Mouse (Mus musculus) splenic B cell, adult 2 months (primary cell): Measurements from ENCODE around the gene Nfia.

ENCODE experiments used
- DNase-seq: peaks from one replicate; pipeline ENCODE4 v3.0.0-alpha.2; 2011; ENCODE audit warnings: low read depth, low spot score
- H3K27me3 ChIP-seq: 2 replicates; pipeline ENCODE4 v1.6.1; 2012; ENCODE audit warnings: mild to moderate bottlenecking, low read length, moderate library complexity, mixed read lengths; ENCODE audit not compliant: control insufficient read depth, poor library complexity, insufficient read depth, severe bottlenecking
- H3K36me3 ChIP-seq: 2 replicates; pipeline ENCODE4 v1.6.1; 2012; ENCODE audit warnings: mild to moderate bottlenecking, low read length, moderate library complexity, mixed read lengths; ENCODE audit not compliant: control insufficient read depth, poor library complexity, insufficient read depth, severe bottlenecking

The Nfia gene

DNA sequence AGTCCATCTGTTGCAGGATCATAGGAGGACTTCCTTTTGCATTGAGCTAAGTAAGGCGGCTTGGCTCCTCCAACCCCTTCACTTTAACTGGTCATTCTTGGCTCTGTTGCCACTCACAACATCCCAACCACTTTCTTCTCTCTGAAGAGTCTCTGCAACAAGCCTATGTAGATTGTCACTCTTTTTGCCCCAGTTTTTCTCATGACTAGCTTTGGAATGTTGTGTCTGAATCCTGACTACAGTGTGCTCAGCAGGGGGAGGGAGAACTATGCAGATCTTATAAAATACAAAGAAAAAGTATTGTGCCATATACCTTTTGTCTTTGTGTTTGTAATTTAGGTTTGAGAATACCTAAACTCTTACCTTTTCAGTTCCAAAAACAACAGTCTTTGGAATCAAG, 119.1 kb downstream of the Nfia start:
- H3K27me3 ChIP-seq: no peaks in the 10 kb centered on the region
- H3K36me3 ChIP-seq: no peaks in the 10 kb centered on the region
- no peak for DNase-seq

DNA sequence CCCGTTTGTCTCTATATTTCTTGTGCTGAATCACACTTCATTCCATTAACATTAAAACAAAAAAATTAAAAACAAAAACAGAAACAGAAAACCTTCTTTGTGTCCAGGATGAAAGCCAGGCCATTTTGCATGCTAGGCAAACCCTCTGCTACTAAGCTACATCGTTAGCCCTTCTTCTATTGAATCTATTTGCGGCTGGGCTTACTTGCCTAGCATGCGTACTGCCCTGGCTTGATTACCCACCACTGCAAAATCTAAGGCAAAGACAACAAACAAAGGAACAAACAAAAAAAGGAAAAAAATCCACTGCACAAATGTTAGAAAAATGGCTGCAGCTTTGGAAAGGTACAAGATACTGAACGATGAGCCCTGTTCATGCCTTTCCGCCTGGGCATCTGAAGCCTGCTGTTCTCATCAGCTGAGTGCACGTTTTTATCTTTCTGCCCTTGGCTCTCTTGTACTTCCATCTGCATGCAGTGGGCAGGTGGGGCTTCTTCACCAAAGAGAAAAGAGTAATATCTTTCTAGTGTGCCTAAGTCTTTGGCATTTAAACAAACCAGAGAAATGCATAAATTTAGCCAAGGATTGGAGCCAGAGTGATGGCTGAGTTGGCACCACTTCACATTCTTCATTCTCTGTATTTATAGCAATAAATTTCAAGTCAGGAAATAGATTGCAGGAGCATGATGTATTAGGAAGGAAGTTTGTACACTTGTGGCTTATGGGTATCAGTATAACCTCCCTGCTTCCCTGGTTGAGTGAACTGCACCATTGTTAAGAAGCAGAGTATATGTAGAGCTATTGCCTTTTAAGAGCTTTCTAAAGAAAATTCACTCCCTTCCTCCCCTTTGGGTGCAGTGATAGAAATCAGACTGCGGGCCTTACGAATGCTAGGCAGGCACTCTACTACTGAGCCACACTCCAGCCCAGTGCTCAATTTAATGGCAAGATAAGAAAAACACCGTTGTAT, 121.7 kb downstream of the Nfia start:
- H3K27me3 ChIP-seq: no peaks in the 10 kb centered on the region
- no peak for DNase-seq

DNA sequence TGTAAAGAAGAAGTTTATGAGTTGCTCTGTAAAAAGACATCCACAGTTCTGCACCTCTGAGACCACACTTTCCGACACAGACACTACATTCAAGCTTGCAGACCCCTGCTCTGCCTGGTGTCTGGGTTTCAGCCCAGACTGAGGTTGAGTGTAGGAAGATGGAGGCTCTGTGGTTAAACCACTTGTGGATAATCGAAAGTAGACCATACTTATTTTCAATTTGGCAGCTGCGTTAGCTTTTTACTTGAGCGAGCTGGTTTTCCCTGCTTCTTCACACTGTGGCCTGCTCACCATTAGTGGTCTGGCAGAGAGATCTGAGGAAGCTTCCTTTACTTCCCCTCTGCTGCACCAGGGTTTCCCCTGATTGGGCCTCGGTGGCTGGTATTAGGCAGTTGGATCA, 123.4 kb downstream of the Nfia start:
- DNase-seq: no peak
- Histone ChIP-seq H3K36me3 (no peaks in the 10 kb centered on the region), H3K27me3 (no peaks in the 10 kb centered on the region)

More for the DNA sequence above, 121.7 kb downstream of the Nfia start:
- no peaks in the 10 kb centered on the region for H3K36me3 ChIP-seq

DNA sequence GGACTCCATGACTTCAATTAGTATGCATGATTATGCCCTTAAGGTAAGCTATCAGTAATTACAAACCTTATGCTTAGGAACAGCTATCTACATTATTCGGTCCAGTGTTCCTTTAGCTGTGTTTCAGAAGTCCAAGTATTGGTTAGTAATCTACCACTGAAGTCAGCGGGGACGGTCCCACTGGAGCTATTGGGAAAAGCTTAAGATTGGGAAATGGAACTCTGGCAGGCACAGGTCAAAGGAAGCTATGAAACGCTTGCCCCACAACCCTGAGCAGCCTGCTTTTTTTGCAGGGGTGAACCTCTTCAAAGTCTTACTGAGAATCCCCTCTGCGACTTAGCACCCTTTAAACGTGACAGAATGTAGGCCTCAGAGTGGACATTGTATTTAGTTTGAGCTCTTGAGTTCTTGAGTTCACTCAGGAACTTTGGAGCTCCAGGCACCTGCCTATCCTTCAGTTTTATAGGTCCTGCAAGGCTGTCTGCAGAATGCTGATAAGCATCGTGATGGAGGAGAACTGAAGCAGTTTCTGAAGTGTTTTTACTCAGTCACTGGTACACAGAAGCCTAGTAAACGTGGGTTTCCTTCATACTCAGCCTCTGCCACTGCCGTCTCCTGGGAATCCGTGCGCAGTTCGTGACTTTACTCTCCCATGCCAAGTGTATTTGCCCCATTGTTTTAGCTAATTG, 127.9 kb downstream of the Nfia start:
- no peaks in the 10 kb centered on the region for H3K36me3 ChIP-seq
- no peak for DNase-seq
- H3K27me3 ChIP-seq: no peaks in the 10 kb centered on the region

DNA sequence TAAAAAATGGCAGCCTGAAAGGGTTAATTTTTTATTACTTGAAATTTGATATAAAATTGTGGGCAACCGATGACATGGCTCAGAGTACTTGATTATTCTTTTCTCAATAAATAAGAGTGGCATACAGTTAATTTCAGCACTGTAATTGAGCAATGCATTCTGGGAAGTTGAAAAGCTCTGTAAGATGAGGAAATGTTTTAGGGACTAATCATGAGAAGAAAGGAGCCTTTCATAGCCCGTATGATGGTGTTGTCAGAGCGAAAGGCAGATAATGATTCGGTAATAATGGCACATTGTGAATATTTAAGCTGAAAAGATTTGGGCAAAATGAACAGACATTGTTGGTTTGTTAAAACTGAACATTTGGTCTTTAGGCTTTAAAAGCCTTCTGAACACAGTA, 133.3 kb downstream of the Nfia start:
- no peak for DNase-seq
- H3K27me3 ChIP-seq: no peaks in the 10 kb centered on the region
- H3K36me3 ChIP-seq: no peaks in the 10 kb centered on the region

DNA sequence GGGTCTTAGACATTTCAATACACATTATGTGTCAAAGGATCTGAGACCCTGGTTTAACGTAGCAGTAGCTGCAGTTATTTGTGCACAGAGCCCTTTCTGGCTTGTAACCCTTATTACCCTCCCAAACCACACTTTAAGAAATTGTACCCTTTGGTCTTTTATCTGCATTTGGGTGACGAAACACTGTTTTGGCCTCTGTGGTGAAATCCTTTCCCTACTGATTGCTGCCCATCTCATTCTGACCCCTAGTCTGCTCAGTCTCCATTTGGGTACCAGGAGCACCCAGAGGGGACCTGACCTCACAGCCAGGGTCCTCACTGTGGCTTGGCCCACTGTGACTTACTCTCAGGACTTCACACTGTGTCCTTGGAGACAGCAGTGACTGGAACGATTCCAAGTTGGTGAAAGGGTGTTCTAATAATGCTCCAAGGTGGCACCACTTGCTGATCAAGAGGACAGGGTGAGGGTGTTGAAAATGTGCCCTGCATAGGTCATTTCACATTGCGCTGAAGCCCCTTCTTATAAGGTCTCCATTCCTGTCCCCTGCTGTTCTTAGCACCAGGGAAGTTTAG, 136.1 kb downstream of the Nfia start:
- no peaks in the 10 kb centered on the region for H3K36me3 ChIP-seq

DNA sequence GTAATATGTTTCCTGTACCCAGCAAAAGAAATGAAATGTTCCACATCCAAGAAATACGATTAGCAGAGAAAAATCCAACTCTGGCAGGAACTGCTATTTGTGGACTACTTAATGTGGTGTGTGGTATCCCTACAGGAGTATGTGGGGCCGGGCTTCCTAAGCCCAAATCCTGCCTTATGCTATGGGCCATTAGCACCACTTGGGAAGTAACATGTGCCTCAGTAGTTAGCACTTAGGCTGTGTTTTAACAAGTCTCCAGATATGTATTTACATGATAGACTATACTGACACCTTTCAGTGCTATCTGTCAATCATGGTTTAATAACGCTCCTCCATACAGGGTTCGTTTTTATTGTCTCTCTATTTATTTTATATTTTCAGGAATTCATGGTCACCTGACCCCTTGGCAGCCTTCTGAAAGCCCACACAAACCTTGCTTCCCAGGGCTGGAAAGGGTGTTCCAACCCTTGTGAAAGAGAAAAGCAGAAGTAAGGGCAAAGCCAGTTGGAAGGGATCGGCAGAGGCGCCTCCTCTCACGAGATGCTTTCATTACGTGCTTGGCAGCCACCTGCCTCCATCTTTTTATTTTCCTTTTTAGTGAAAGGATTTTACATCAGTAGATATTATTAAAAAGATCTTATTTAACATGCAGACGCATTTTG, 137.7 kb downstream of the Nfia start:
- Histone ChIP-seq H3K27me3 (no peaks in the 10 kb centered on the region), H3K36me3 (no peaks in the 10 kb centered on the region)
- no peak for DNase-seq

More for the DNA sequence above, 136.1 kb downstream of the Nfia start:
- no peak for DNase-seq
- H3K27me3 ChIP-seq: no peaks in the 10 kb centered on the region

DNA sequence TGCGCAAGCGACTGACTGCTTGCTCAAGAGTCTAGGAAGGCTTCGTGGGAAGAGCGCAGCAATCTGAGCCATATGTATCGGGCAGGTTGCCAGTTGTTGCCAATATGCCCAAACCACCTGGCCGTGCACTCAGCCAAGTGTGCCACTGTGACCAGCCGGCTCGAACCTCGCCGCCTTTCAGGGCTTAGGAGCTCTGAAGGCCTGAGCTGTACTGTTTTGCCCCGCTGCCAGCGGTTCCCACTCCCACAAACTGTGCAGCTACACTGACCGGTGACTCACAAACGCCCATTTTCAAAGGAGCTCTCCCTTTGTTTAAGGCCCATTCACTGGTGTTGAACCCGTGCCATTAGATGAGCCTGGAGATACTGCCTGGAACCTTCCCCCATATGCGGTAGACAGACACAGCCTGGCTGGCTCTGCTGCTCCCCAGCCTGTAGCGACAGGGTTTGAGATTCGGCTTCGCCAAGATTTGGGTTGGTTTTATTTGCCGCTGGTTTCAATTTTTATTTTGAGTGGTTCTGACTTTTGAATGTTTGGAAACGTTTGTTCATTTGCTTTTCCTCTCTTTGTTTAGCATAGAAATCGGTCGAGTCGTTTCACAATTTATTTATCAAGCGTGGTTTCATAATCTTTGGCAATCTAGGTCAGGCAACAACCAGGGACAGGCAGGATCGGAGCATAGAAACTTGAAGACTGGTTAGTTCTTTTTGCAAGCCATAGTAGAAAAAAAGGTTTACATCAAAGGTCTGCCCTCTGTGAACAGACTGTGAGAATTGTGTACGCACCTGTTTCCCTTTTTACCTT, 138.4 kb downstream of the Nfia start:
- no peak for DNase-seq
- H3K36me3 ChIP-seq: no peaks in the 10 kb centered on the region
- H3K27me3 ChIP-seq: no peaks in the 10 kb centered on the region

DNA sequence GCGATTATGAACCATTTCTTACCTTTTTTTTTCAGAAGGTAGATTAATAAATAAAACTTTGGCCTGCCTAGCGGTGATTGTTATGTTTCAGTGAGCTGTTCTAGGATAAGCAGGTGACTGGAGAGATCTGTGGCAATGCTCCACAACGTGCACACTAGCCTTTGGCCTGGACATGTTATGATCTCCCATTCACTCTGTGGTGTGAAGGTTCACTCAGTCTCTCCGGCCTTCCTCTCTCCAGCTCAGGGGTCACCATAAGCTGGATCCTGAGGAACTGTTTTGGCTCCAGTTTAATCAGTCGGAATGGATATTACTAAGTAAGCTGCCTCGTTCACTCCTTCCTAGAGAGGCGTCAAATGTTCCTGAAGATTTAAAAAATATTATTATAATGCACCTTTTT, 139.2 kb downstream of the Nfia start:
- no peaks in the 10 kb centered on the region for H3K36me3 ChIP-seq
- H3K27me3 ChIP-seq: no peaks in the 10 kb centered on the region
- DNase-seq: no peak

DNA sequence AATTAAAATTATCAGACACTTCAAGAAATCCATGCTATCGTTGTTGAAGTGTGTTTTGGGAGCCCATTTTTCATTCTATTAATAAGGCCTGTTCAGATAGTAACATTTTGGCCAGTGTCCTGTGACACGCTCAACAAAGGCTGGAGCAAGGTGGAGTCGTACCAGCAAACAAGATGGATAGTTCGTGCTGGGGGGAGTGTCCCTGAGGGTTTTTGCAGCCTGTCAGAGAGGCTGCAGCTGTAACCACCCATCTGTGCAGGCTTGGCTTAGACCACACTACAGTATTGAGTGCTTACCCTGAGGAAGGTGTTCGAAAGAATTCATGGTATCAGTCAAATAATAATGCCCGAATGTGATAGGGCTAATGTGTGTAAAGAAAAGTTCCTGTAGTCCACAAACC, 139.6 kb downstream of the Nfia start:
- Histone ChIP-seq H3K27me3 (no peaks in the 10 kb centered on the region), H3K36me3 (no peaks in the 10 kb centered on the region)
- DNase-seq: no peak

DNA sequence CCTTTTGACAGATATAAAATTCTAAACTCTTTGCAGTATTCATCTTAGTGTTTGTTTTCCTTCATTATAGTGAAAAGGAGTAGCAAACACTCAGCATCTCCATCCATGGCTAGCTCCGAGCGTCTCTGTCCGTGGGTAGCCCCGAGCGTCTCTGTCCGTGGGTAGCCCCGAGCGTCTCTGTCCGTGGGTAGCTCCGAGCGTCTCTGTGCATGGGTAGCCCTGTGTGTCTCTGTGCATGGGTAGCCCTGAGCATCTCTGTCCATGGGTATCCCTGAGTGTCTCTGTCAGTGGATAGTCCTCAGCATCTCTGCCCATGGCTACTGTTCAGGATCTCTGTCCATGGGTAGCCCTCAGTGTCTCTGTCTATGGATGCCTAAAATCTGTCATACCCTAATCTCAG, 140.0 kb downstream of the Nfia start:
- H3K27me3 ChIP-seq: no peaks in the 10 kb centered on the region
- no peaks in the 10 kb centered on the region for H3K36me3 ChIP-seq
- no peak for DNase-seq

DNA sequence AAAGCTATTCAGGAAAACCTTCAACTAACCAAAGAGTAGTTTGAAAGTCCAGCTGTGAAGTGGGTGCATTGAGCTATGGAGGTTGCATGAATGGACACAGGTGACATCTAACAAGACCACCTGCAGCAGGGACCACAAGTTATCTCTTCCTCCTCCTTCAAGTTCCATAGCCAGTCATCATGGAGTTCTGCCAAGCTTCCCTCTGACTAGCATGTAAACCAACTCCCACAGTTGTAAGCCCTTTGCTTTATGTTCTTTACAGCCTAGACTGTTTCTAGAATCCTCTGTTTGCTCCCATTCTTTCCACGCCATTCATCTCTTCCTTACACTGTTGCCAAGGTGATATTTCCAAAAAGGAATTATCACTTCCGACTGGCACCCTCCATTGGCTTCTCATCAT, 141.8 kb downstream of the Nfia start:
- Histone ChIP-seq H3K36me3 (no peaks in the 10 kb centered on the region), H3K27me3 (no peaks in the 10 kb centered on the region)
- no peak for DNase-seq

DNA sequence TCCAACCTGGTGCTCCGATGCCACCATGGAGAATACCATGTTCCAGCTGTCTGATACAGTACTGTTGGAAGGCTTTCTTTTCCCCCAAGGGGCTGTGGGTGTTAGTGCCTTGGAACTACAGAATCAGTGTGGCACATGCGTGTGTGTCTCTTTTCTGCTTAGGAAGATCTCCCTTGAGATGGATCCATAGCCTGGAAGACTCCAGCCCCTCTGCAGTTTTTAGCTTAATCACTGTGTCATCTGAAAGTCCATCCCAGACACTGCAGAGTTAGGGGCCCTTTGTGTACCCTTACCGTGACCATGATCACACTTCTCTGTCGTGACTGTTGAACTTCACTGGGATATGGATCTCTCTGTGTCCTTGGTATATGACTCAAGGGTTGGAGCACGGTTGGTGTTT, 142.2 kb downstream of the Nfia start:
- Histone ChIP-seq H3K36me3 (no peaks in the 10 kb centered on the region), H3K27me3 (no peaks in the 10 kb centered on the region)

DNA sequence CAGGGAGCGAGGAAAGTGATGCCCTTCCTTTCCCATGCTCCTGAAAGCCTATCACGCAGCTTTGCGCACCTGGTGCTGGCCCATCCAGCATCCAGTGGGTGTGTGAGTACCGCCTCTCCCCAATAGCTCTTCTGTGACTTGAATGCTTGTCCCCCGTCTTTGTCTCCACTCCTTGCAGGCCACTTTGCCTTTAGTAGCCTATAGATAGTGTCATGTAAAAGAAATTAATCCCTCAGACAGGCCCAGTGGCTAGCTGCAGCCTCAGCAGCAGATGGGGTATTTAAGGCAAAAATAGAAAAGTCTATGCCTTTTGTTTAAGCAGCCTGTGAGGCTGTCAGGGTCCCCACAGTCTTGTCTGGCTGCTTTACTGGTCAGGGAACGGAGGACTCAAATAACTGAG, 145.0 kb downstream of the Nfia start:
- no peaks in the 10 kb centered on the region for H3K36me3 ChIP-seq
- H3K27me3 ChIP-seq: no peaks in the 10 kb centered on the region
- no peak for DNase-seq

More for the DNA sequence above, 142.2 kb downstream of the Nfia start:
- no peak for DNase-seq
